Mouse (Mus musculus) right cerebral cortex, postnatal 25 days (tissue): ENCODE measurements around the gene Cript.

Experiments used
- DNase-seq: peaks from one replicate; pipeline ENCODE4 v3.0.0; 2022

The Cript gene

GRCm38 (mm10) chr17:87025269-87025949 lies at the start of gene Cript, which contains the start of gene Pigf:
TSS of gene Cript (plus strand) at chr17:87025550.
TSS of gene Pigf (minus strand) at chr17:87025406.
- peak; percentile 97 for DNase-seq

GRCm38 (mm10) chr17:86976387-86976786 lies 49.0 kb upstream of the Cript start:
- no peak for DNase-seq

GRCm38 (mm10) chr17:86978496-86978895 lies 46.9 kb upstream of the Cript start:
- no peak for DNase-seq

GRCm38 (mm10) chr17:86981205-86981604 lies 44.1 kb upstream of the Cript start:
- no peak for DNase-seq

GRCm38 (mm10) chr17:86981701-86982100 lies 43.6 kb upstream of the Cript start:
- DNase-seq, result no peak

GRCm38 (mm10) chr17:86982497-86982896 lies 42.9 kb upstream of the Cript start:
- no peak for DNase-seq

GRCm38 (mm10) chr17:86986449-86987138 lies 38.8 kb upstream of the Cript start:
- DNase-seq, result no peak

GRCm38 (mm10) chr17:86988161-86988560 lies 37.2 kb upstream of the Cript start:
- no peak for DNase-seq

GRCm38 (mm10) chr17:86988601-86989184 lies 36.7 kb upstream of the Cript start:
- no peak for DNase-seq

- no peak for DNase-seq
Observed at GRCm38 (mm10) chr17:86991306-86991705, 34.0 kb upstream of the Cript start.

- no peak for DNase-seq
Observed at GRCm38 (mm10) chr17:86997323-86997722, 28.0 kb upstream of the Cript start.

- no peak for DNase-seq
Observed at GRCm38 (mm10) chr17:87008950-87009349, 16.4 kb upstream of the Cript start.

- peak; percentile 63 for DNase-seq
Observed at GRCm38 (mm10) chr17:87011301-87012019, 13.9 kb upstream of the Cript start.

- DNase-seq, result no peak
Observed at GRCm38 (mm10) chr17:87019692-87020091, 5.7 kb upstream of the Cript start.

- no peak for DNase-seq
Observed at GRCm38 (mm10) chr17:87024491-87025242, 683 bp upstream of the Cript start.

GRCm38 (mm10) chr17:87036141-87037073 lies 11.1 kb downstream of the Cript start:
- DNase-seq, result no peak

- peak; percentile 31 for DNase-seq
Observed at GRCm38 (mm10) chr17:87038496-87038895, 13.1 kb downstream of the Cript start.

GRCm38 (mm10) chr17:87041739-87042138 lies 16.4 kb downstream of the Cript start:
- DNase-seq, result peak; percentile 70

GRCm38 (mm10) chr17:87044364-87044763 lies 19.0 kb downstream of the Cript start:
- DNase-seq, result peak; percentile 83

- DNase-seq, result no peak
Observed at GRCm38 (mm10) chr17:87044796-87045195, 19.4 kb downstream of the Cript start.

- no peak for DNase-seq
Observed at GRCm38 (mm10) chr17:87049696-87050095, 24.3 kb downstream of the Cript start.
